Mouse (Mus musculus): ENCODE measurements around the gene Gm10134.

Gene Gm10134

DNA sequence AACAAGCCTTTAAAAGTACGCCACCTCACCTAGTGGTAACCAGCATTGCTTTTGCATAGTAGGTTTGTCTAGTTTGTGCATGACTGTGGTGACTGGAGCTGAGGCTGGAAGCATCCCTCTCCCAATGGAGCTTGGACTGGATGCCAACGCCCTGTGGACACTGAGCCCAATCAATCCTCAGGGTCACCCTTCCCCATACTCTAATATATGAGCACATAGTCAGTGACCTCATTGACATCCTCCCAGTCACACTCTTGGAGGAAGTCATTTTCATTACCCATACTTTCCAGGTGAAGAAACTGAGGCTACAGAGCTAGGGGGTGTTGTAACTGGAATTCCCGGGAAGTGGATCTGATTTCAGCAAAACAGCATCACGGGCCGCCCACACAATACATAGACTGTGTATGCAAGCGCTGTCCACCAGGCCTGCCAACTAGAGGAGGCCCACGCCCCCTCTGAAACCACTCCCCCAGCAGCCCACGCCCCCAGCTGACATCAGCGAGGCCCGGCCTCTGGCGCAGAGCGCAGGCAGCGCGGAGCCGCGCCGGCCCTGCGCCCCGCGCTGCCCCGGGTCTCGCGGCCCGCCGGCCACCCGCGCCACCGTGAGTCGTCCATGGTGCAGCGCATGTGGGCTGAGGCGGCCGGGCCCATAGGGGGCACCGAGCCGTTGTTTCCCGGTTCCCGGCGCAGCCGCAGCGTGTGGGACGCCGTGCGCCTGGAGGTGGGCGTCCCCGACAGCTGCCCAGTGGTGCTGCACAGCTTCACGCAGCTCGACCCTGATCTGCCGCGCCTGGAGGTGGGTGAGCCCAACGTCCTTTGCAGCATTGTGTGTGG, 27.3 kb downstream of the Gm10134 start:
- peak; percentile 89 for DNase-seq (ENCODE audit: extremely low spot score)

DNA sequence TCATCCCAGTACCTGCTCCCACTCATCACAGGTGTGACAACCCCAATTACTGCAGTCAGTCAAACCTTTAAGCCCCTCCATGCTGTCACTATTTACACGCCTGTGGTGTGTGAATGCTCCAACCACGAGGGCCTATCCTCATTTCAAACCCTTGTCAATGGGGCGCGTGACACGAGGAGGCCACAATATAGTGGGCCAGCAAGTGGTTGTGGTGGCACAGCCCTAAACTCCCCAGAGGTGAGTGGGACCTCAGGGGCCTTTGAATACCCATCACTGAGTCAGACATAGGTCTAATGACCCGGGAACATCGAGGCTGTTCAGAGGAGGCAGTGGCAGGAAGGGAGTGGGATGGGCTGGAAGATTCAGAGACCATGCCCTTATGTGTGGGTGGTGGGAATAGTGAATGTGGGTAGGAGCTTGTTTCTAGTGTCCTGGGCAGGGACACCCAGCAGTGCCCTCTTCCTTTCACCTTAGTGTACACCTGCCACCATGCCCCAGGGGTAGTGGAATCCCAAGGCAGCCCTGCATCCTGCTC, 28.1 kb downstream of the Gm10134 start:
- no peak for DNase-seq (ENCODE audit: extremely low spot score)

DNA sequence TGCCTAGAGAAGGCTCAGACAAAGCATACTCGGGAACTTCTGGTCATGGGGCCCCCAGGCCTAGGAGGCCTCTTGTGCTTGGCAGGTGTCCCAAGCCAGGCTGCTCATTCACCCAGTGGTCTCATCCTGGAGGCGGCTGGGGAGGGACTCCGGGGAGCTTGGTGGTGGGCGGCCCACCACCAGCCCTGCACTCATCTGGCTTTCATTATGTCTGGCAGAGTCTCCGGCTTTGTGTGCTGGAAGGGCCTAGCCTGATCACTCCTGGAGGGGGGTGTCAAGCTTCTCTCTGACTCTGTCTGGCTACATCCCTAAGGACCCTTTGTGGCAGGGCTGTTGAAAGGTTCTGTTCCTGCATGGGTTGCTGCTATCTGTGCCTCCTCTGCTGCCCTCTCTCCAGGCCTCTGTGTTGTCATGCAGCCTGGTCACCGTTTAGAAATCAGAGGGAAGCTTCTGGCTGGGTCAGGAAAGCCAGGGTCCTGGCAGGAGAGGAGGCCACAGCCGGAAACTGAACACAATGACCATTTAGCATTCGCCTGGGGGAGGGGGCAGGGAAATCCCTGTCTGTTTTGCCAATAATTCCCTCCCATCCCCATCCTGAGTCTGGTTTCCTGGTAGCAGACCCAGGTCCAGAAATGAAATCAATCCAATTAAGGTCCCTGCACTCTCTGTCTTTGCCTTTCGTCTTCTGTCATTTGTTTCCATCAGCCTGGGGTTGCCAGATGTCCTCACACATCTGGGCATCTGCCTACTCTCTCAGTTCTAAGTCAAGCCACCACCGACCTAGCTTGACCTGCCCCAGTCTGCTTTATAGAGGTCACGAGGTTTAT, 28.8 kb downstream of the Gm10134 start:
- peak; percentile 55 for DNase-seq (ENCODE audit: extremely low spot score)

DNA sequence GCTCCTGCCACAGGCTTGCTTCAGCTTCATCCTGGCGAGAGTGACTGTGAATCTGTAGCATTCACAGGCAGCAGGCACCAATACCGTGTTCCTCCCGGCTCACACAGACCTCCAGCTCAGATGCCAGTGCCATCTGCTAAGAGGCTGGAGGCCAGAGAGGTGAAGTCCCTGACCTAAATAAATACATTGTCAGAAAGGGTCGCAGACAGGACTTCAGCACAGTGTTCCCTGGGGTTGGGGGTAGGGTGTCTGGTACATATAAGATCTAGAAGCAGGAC, 29.3 kb downstream of the Gm10134 start:
- DNase-seq (ENCODE audit: extremely low spot score) = peak; percentile 40

DNA sequence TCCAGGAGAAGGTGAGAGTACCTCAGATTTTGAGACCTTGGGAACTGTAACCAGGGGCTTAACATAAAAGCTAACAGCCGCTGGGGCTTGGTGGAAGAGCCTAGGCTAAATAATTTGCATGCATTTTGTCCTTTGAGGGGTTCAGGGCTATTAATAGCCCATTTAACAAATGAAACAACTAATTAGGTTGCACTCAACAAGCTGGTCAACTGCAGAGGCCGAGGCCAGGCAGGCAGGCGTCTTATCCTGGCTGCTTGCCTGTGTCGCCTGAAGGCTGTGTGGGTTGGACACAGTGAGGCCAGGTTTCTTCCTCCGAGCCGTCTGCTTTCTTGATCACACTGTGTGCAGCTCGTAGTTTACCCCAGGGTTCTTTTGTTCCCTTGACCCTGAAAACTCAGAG, 29.8 kb downstream of the Gm10134 start:
- no peak for DNase-seq (ENCODE audit: extremely low spot score)

DNA sequence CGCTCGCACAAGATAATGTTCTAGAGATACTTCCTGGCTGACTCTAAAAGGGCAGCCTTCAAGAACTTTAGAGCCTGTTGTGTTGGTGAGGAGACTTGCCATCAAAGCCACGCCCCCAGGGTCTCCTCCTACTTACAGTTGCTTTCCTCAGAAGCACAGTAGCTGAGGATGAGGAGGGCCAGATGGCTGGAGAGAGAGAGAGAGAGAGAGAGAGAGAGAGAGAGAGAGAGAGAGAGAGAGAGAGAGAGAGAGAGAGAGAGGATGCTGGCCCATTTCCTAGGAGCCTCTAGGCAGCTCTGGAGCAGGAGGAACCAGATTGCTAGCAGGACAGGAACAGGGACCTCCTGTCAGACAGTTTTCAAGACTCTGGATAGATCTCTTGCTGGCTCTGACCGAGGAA, 30.3 kb downstream of the Gm10134 start:
- DNase-seq (ENCODE audit: extremely low spot score) = no peak

DNA sequence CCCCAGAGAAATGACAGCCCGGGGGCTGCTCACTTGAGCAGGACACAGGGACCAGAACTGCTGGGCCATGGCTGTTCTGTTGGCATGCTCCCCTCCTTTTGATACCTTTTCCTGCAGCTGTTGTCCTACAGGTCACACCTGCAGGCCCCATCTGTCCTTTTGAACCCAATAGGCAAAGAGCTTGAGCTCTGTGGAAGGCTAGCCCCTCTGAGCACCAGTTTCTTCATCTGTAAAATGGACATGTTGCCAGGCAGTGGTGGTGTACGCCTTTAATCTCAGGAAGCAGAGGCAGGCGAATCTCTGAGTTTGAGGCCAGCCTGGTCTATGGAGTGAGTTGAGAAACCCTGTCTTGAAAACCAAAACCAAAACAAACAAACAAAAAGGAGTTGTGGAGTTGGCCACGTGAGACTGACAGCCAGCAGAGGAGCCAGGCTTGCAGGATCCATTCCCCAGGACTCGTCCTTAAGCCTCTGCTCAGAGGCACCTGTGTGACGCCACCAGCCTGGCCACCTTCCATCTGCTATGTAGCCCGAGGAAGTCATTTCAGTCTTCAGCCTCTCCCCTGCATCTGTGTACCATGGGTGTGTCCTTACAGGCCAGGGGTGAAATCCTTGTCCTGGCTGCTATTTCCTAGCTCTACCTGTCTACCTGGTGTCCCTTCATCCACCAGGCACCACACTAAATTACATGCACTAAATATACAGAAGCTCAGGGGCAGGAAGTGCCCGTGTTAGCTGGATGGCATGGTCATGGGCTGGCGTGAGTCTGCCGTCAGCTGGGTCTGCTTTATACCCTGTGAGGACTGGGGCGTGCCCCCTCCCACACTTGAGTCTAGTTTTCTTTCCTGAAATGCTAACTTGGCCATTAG, 31.1 kb downstream of the Gm10134 start:
- no peak for DNase-seq (ENCODE audit: extremely low spot score)

DNA sequence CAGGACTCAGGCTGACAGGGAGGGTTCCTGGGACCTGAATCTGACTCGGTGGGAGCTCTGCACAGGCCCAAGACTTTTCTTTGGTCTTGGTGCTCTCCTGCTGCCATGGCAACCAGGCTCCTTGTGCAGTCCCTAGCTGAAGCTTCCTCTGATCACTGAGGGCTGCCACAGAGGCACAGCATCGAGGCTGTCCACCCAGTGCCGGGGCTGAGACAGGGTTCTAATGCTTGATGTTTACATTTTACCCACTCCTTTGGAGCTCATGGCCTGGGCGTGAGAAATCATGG, 31.7 kb downstream of the Gm10134 start:
- DNase-seq (ENCODE audit: extremely low spot score) = no peak

DNA sequence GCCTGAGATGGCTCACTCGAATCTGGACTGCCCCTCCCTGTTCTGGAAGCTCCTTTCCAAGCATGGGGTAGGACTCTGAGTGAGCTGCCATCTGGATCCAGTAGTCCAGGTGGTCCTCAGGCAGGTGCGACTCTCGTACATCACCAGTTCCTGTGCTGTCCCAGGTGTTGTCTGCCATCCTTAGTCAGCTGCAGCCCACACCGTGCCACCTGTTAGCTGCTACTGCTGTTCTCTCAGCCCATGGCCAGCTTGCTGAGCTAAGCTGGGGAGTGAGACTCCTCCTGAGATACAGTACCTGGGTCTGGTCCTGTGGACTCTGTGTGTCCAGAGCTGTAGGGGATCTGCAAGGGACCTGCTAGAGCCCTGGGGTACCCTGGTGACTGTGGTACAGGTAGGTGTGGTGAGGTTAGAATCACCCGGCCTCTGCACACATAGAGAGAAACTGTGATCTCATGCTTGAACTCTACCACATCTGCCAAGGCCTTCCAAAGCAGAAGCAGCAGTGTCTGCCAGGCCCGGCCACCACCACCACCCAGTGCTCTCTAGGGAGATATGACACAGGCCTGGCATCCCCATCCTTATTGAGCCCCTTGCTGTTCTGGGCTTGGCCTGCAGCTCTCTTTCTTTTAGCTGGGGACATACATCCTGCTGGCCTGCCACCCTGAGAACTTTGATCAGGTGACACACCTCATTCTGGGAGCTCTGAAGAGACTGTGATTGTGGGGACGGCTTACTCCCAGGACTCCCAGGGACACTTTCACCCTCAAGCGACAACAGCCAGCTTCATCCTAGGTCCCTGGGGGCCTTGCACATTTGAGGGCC, 32.3 kb downstream of the Gm10134 start:
- no peak for DNase-seq (ENCODE audit: extremely low spot score)

DNA sequence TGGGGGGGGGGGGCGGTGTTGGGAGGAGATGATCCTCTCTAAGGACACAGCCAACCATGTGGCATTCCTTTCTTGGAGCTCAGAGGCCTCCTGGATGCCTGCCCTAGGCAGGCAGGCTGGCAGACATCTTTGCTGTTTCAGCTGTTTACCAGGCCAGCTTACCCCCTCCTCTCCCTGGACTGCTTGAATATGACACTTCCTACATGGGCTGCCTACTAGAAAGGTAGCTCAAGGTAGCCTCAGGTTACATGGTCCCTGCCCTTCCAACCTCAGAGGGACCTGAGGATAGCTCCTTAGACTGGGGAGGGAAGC, 32.9 kb downstream of the Gm10134 start:
- no peak for DNase-seq (ENCODE audit: extremely low spot score)

DNA sequence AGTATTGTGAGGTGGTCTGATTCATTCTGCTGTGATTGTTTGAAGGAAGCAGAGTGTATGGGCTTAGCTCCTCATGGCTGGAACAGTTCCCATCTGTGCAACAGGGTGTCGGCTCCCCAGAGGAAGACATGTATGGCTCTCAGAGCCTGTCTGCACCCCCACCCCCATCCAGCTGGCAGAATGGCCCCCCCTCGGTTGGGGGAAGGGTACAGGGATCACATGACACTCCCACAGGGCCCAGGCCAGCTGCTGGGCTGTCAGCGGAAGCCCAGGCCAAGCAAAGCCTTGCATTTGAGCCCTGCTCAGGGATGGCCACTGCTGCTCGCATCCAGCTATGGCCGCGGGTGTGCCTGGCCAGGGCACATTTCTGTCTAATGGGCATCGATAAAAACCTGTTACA, 33.3 kb downstream of the Gm10134 start:
- DNase-seq (ENCODE audit: extremely low spot score) = peak; percentile 33

DNA sequence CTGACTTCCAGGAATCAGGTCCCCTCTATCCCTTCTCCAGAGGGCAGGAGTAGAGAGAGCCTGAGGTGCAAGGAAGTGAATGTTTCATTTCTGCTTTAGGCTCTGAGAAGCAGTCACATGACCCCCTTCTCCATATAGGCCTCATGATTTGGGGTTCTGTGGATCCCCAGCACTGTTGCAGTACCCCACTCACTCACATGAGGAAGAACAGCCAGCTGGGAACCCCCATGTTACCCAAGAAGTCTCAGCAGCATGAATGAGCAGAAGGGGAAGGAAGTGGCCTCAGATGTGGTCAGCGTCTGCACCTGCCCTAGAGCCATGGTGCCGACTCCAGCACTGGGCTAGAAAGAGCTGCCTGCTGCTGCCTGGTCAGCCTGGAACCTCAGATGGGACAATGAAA, 34.1 kb downstream of the Gm10134 start:
- DNase-seq (ENCODE audit: extremely low spot score) = no peak

DNA sequence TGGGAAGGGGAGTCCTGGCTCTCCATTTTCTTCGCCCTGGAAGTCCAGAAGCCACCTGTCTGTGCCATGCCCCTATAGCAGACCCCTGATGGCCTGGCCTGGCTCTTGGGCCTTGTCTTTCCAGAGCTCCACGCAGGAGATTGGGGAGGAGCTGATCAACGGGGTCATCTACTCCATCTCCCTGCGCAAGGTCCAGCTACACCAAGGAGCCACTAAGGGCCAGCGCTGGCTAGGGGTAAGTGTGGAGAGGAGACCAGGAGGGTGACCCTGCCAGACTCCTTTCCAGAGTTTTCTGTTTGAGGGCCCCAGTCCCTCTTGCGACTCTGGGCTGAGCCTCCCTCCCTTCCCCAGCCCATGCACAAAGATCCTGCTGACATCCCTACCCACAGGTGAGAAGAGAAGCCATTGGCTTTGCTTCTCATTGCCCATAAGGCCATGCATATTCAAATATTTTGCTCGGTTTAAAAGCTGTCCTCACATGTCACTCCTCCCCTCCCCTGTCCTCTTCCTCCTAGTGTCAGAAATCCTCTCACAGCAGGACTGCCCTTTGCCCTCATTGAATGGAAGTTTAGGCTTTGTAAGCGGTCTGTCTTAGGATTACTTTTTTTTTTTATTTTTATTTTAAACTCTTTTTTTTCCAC, 34.8 kb downstream of the Gm10134 start:
- no peak for DNase-seq (ENCODE audit: extremely low spot score)

DNA sequence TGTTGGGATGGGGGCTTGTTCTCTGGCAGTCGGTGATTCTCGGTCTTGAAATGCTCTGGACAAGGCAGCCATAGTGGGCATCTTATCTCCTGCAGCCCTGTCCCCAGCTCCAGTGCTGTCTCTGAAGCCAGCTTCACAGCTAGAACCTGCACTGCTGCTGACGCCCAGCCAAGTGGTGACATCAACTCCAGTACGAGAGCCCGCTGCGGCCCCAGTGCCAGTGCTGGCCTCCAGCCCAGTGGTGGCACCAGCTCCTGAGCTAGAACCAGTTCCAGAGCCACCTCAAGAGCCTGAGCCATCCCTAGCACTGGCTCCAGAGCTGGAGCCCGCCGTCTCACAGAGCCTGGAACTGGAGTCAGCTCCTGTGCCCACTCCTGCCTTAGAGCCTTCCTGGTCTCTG, 38.0 kb downstream of the Gm10134 start:
- DNase-seq (ENCODE audit: extremely low spot score) = no peak

DNA sequence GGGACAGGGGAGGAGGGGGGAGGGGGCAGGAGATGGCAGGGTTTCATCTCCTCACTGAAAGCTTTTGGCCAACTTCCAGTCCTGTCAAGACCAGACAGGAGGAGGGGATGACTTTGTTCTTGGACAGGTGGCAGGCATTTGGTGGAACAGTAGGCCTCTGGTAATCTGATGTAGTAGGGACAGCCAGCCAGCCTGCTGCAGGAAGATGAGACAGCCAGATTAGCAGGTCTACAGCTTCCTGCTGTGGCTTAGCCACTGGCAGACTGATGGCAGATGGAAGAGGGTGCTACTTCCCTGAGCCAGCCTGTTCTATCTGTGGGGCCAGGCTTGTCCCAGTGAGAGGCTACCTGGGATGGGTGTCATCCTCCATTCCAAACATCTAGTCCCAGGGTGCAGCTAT, 40.1 kb downstream of the Gm10134 start:
- no peak for DNase-seq (ENCODE audit: extremely low spot score)

DNA sequence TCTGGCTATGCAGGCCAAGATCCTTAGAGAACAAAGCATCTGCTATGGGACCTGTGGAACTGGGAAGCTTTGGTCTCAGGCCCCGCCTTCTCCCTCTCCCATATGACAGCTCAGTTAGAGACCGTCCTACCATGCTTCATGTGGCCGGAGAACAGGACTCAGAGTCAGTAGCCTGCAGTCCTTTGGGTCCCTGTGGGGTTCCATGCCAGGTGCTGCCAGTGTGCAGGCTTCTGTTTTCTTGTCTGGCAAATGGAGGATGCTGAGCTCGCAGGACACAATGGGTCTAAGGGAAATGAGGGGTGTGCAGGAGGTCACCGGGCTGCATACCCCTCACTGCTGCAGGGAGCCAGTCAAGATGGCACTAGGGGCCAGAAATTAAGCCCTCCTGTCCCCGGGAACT, 40.7 kb downstream of the Gm10134 start:
- no peak for DNase-seq (ENCODE audit: extremely low spot score)

DNA sequence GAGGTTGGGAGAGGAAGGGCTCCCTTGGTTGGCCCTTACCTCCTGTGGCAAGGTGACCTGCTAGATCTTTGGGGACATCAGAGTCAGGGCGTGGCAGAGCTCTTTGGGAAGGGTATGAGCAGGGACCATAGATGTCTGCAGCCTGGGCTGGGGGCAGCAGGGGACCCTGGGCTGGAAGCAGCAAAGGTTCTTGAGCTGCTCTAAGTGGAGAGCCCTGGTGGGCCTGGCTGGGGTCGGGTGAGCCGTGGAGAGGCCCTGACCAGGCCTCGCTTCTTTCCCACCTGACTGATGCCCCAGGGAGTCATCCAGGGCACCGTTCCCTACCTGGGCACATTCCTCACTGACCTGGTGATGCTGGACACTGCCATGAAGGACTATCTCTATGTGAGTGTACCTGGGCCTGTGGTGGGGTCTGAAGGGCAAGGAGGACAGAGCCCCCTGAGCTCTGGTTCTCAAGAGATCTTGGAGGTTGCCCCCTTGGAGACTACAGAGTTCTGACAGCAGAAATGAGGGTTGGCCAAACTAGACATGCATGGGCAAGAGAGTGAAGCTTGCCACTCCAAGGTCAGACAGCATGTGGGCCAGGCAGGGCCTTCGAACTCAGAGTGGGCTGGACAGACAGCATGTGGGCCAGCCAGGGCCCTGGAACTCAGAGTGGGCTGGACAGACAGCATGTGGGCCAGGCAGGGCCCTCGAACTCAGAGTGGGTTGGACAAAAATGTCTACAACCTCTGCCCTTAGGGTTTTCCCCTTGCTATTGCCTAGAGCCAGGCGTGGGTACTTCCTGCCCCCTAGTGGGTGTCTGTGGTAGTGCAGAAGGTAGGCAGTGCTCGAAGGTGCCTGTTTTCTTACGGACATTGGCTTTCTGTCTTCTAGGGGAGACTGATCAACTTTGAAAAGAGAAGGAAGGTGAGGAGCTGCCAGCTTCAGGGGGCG, 41.6 kb downstream of the Gm10134 start:
- DNase-seq (ENCODE audit: extremely low spot score) = peak; percentile 84

DNA sequence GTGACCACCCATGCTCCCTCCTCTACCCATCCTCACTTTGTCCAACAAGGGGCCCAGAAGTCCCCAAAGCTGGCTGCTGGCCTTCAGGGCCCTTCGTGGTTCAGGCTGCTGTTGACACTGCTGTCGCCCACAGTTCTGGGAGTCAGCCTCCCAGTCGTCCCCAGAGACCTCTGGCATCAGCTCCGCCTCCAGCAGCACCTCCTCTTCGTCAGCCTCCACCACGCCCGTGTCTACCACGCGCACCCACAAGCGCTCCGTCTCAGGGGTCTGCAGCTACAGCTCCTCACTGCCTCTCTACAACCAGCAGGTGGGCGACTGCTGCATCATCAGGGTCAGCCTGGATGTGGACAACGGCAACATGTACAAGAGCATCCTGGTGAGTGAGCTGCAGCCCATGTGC, 43.3 kb downstream of the Gm10134 start:
- no peak for DNase-seq (ENCODE audit: extremely low spot score)

DNA sequence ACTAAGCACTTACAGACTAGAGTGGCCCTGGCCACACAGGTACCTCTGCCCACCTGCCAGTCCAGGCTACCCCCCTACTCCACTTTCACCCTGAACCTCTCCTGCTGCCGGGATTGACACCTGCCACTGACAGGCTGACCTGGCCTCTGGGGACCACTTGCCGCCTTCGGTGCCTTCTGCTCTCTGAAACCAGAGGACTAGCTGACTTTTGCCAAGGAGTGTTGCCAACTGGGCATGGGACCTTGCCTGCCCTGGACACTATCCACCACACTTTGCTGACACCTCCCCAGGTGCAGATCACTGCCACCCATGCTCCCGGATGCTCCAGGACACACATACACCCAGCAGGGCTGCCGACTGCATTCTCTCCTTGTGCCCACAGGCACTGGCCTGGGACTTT, 46.4 kb downstream of the Gm10134 start:
- no peak for DNase-seq (ENCODE audit: extremely low spot score)
